Mouse (Mus musculus) lung, postnatal 0 days (tissue): ENCODE measurements at regions not wholly inside any gene's neighbourhood (a gene's known extent, or its start where the extent isn't known, plus 50 kb on each side); places are given as distances from the start of the nearest gene placed in this dataset.

ENCODE experiments used
- CTCF ChIP-seq: IDR thresholded peaks from 2 replicates; pipeline ENCODE4 v1.5.1; 2016; ENCODE audit warnings: antibody characterized with exemption, mild to moderate bottlenecking
- EP300 ChIP-seq: IDR thresholded peaks from 2 replicates; pipeline ENCODE4 v1.6.1; 2016; ENCODE audit warnings: antibody characterized with exemption, mild to moderate bottlenecking, control low read depth

GRCm38 (mm10) chr10:120697275-120697856 is 201.5 kb downstream of the Msrb3 start:
- TF ChIP-seq EP300 (no peak), CTCF (no peak)
